Mouse (Mus musculus): Measurements from ENCODE around the gene Ccdc153. TPM values are rescaled to one million over a fixed set of nuclear protein-coding genes. Genes with fewer than 3 reads are reported as not detected.
A peak's percentile ranks its signal among the peaks of the same experiment; 100 is the strongest.

The Ccdc153 gene
- total and polyA plus RNA-seq, 3 experiments, result not detected

DNA sequence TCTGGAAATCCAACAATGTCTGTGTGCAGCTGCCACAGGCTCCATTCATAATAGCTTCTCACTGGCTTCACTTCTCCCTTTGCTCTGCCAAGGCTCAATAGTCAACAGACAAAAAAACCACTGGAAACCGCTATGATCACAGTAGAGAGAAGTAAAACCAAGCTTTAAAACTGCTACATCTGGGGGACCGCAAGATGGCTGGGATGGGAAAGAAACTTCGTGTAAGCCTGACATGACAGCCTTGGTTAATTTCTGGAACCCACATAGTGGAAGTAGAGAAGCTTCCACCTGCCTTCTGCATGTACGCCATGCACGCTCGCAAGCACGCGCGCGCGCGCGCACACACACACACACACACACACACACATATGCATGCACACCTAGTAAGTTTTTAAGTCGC, 26.9 kb upstream of the Ccdc153 start (continued):
- TF ChIP-seq ZC3H11A (IDR thresholded peaks at IDR 0.05; ENCODE audit: low read depth, low read length), result no peak
- peak; percentile 76; the same call in 1 of the 2 replicates for TF ChIP-seq MEF2A (IDR thresholded peaks at IDR 0.05; ENCODE audit: borderline replicate concordance, low read depth, low read length)
- TF ChIP-seq ETS1 (conservative IDR thresholded peaks at IDR 0.05; ENCODE audit: low read depth, low read length), result peak; percentile 76
- peak; percentile 66 for TF ChIP-seq JUND (conservative IDR thresholded peaks at IDR 0.05; ENCODE audit: low read depth, low read length)
- TF ChIP-seq NELFE (IDR thresholded peaks at IDR 0.05; ENCODE audit: low read depth, low read length), result no peak
- peak; percentile 78 for TF ChIP-seq RCOR1 (conservative IDR thresholded peaks at IDR 0.05; ENCODE audit: low read depth, low read length)
- TF ChIP-seq RAD21 (IDR thresholded peaks at IDR 0.05; ENCODE audit: low read depth, low read length), result no peak; the same call in 1 of the 2 replicates
- no peak for TF ChIP-seq POLR2AphosphoS2 (IDR thresholded peaks at IDR 0.05; ENCODE audit: low read depth, low read length)
- 0 out of 2 replicates have a peak, but pooled peaks have one; percentile 53 for TF ChIP-seq MAZ (IDR thresholded peaks at IDR 0.05; ENCODE audit: low read depth, low read length)
- TF ChIP-seq SIN3A (IDR thresholded peaks at IDR 0.05; ENCODE audit: low read length), result peak; percentile 87
- TF ChIP-seq ZNF384 (IDR thresholded peaks at IDR 0.05; ENCODE audit: low read depth, low read length), result peak; percentile 81

- Histone ChIP-seq H3K79me2 (replicated peaks; ENCODE audit: control insufficient read depth, extremely low read depth, insufficient read depth, poor library complexity, severe bottlenecking) (peaks cover 75% of the 10 kb centered on the region), H3K4me3 (replicated peaks in 1 of 3; ENCODE audit: low read depth in 2 of 3, low read length in 2 of 3, poor library complexity in 1 of 3) (peak overlapping the region in 1 of 3 experiments; percentile 5), H3K27ac (ENCODE audit: insufficient read depth, low read depth) (no peak overlapping the region), H3K4me1 (ENCODE audit: control insufficient read depth in 1 of 2, insufficient read depth in 2 of 2) (peaks cover 11 to 51% of the 10 kb centered on the region in 2 experiments), H3K9ac (ENCODE audit: insufficient read depth, low read depth) (no peak overlapping the region), H3K36me3 (replicated peaks in 1 of 2; ENCODE audit: control insufficient read depth in 1 of 2, insufficient read depth in 1 of 2, low read length in 1 of 2) (peaks cover 2 to 40% of the 10 kb centered on the region in 2 experiments), H3K9me3 (replicated peaks; ENCODE audit: low read length) (no peaks in the 10 kb centered on the region), H3K27me3 (replicated peaks) (no peaks in the 10 kb centered on the region), H3K4me2 (ENCODE audit: insufficient read depth, low read depth, poor library complexity, severe bottlenecking) (no peak overlapping the region)
- TF ChIP-seq MEF2A (IDR thresholded peaks at IDR 0.05; ENCODE audit: borderline replicate concordance, low read depth, low read length) (no peak), NRF1 (IDR thresholded peaks at IDR 0.05; ENCODE audit: low read depth, low read length) (no peak), PAX5 (IDR thresholded peaks at IDR 0.05; ENCODE audit: low read length) (no peak), UBTF (IDR thresholded peaks at IDR 0.05; ENCODE audit: low read depth, low read length) (no peak), MAZ (IDR thresholded peaks at IDR 0.05; ENCODE audit: low read depth, low read length) (no peak), RAD21 (IDR thresholded peaks at IDR 0.05; ENCODE audit: low read depth, low read length) (no peak), USF1 (IDR thresholded peaks at IDR 0.05; ENCODE audit: low read depth, low read length) (no peak), ELF1 (IDR thresholded peaks at IDR 0.05; ENCODE audit: low read depth, low read length) (no peak), NELFE (IDR thresholded peaks at IDR 0.05; ENCODE audit: low read depth, low read length) (no peak), CTCF (conservative IDR thresholded peaks at IDR 0.05 in 1 of 2, IDR thresholded peaks at IDR 0.05 in 1 of 2; ENCODE audit: low read depth in 2 of 2, low read length in 2 of 2) (no peak), E2F4 (IDR thresholded peaks at IDR 0.05; ENCODE audit: insufficient replicate concordance, low read depth, low read length) (no peak), TCF12 (IDR thresholded peaks at IDR 0.05; ENCODE audit: low read depth, low read length) (no peak), EP300 (IDR thresholded peaks at IDR 0.05; ENCODE audit: low read length) (no peak), ZC3H11A (IDR thresholded peaks at IDR 0.05; ENCODE audit: low read depth, low read length) (no peak), BHLHE40 (IDR thresholded peaks at IDR 0.05; ENCODE audit: low read depth, low read length) (no peak), GABPA (IDR thresholded peaks at IDR 0.05; ENCODE audit: insufficient replicate concordance, low read depth, low read length) (no peak), MYC (IDR thresholded peaks at IDR 0.05; ENCODE audit: low read depth, low read length) (no peak), RCOR1 (conservative IDR thresholded peaks at IDR 0.05; ENCODE audit: low read depth, low read length) (no peak)
- peak; percentile 49 for DNase-seq (ENCODE audit: extremely low read depth)
- dilution Hi-C loops (cut with MboI; ENCODE audit: extremely low pct_ligation_motif_present, extremely low pct_unique_long_range_greater_than_20kb, low sequenced_read_pairs), result no loop called here
- in situ Hi-C loops (cut with MboI; ENCODE audit: low pct_ligation_motif_present, low pct_unique_long_range_greater_than_20kb, low sequenced_read_pairs), result no loop called here
Measured at GRCm38 (mm10) chr9:44225993-44226392, 14.5 kb upstream of the Ccdc153 start.
